Mouse (Mus musculus) brain, embryonic 14.5 days (tissue): ENCODE measurements at regions not wholly inside any gene's neighbourhood (a gene's known extent, or its start where the extent isn't known, plus 50 kb on each side); places are given as distances from the start of the nearest gene placed in this dataset.

Source experiments
- DNase-seq: peaks from one replicate; pipeline ENCODE4 v3.0.0-alpha.2; 2011; ENCODE audit warnings: low read depth
- CTCF ChIP-seq: fragments of 200-500 bp; IDR thresholded peaks from 2 replicates; pipeline ENCODE4 v1.5.1; 2012; ENCODE audit warnings: inconsistent platforms, mild to moderate bottlenecking, moderate library complexity, borderline replicate concordance; ENCODE audit not compliant: insufficient read depth, insufficient read length; ENCODE audit errors: extremely low read depth
- POLR2A ChIP-seq: fragments of 200-500 bp; IDR thresholded peaks from 2 replicates; pipeline ENCODE4 v1.6.1; 2012; ENCODE audit warnings: mild to moderate bottlenecking, inconsistent platforms, borderline replicate concordance; ENCODE audit not compliant: poor library complexity, insufficient read depth, insufficient read length, severe bottlenecking; ENCODE audit errors: extremely low read depth

DNA sequence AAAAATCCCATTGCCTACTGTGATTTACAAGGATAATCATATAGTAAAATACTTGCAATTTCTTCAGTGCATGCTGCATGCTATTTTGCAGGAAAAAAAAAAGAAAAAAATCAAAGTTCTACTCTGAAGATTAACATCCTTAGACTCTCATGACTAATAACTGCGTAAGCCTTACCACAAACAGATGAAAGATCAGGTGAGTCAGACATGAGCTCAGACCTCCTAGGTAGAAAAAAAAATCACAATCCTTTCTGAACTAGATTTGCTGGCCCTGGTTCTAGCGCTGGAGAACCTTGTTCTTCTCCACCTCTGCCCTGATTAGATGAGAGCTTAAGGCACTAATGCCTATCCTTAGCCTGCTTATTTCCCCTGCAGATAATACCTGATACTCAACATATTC is 96.1 kb upstream of the Snap25 start:
- DNase-seq = no peak
- TF ChIP-seq POLR2A (no peak), CTCF (no peak)

DNA sequence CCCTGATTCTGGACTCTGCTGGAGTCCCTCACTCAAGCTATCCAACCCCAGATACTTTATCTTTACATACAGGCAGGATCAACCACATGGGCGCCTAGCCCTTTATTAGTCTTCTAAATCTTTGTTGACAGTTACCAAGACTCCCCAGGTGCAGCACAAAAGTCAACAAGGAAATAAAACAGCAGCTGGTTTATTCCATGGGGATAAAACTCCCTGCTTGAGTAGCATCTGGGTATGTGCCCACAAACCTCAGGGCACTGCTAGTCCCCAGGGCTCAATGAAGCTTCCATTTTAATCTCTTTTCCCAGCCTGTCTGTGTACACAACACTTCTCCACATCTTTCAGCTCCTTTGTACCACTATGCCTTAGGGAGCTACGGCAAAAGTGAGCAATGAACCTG is 95.1 kb upstream of the Snap25 start:
- TF ChIP-seq CTCF (no peak), POLR2A (no peak)

DNA sequence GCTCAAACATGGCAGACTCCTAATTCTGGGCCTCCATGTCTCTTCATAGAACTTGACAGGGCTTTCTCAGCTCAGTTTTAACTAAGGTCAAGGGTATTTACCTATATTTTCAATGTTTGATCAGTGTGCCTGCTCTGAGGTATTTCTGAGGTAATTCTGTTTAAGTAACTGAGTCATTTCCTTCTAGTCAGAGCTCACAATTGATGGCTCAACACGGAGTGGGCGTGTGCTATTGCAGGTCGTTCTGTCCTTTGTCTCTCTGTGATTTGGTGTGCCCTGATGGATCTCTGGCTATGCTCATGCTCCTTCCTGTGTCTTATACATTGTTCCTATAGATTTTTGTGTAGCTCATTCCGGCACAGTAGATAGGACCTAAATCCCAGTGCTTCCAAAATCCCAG is 92.9 kb upstream of the Snap25 start:
- DNase-seq = no peak
- no peak for TF ChIP-seq CTCF

More for the DNA sequence above, 95.1 kb upstream of the Snap25 start:
- DNase-seq = no peak

DNA sequence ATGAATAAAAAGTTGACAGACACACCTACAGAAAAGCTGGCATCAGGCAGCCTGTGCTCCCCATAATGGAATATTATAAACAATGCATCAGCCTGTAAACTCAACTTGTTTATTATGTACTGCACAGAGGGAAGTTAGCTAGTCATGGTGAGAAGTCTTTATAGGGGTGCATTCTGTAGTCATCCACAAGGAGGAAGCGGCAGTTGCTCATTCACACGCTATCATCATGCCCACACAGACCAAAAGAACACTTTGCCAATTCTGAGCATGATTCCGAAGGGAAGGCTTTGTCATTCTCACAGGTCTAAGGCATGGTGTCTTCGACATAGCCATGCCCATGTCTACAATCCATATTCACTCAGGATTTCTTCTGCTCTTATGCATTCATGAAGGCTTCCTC is 92.3 kb upstream of the Snap25 start:
- DNase-seq = no peak
- TF ChIP-seq POLR2A (no peak), CTCF (no peak)

DNA sequence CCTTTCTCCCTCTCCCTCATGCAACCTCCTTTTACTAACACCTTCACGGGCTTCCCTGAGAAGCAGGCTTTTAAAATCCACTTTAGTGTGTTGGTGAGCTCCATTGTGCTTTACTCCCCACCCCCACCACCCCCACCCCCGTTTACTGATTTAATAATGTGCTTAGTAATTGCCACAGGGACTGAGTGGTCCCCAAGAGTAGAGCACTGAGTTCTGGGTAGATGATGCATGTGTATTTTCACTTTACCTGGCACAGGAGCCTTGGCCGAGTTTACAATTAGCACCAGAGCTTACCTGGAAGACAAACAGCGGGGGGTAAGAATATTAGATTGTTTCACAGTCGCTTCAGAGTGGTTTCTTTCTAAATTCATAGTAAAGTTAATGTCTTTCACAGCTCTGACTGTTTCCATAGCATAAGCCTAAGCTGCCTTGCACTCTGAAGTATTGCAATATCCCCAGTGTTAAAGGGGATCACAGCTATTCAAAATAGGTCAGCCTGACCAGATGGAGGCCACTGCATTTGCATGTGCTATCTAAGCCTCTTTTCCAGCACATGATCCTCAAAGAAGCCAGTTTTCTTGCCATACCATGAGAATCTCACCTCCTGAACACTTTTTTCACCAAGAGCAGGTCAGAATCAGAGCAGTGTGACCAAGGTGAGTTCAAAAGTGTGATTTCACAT is 89.3 kb upstream of the Snap25 start:
- no peak for TF ChIP-seq CTCF
- no peak for TF ChIP-seq POLR2A
- DNase-seq = peak; percentile 9

DNA sequence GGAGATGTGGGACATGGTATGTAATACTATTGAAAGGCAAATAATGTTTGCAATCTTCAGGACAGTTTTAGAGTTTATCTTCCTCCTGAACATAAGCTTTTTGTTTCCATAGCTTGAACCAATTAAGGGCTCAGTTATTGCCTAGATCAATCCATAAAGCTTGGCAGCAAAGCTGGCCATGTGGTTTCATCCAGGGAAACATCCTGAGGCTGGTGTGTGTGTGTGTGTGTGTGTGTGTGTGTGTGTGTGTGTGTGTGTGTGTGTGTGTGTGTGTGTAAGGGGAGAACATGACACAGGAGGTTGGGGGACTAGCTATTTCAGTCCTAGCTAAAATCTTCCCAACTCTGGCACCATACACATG is 88.8 kb upstream of the Snap25 start:
- no peak for TF ChIP-seq CTCF
- no peak for TF ChIP-seq POLR2A
- DNase-seq = peak; percentile 21

DNA sequence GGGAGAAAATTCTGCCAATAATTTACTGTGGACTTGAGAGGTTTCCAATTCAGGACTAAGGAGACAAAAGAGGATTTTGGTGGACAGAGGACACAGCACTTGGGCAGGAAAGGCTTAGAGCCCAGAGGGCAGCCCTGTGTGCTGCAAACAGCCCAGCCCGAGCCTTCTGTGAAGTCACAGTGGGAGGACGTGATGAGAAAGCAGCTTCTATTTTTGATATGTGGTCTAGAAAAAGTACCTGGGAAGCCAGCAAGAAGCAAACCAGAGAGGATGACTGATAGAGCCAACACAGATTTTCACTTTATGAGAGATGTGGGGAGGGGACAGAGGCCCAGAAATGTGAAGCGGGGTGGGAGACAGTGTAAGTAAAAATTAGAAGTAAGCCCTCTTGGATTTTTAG is 66.3 kb upstream of the Snap25 start:
- DNase-seq = no peak
- TF ChIP-seq POLR2A (no peak), CTCF (no peak)

DNA sequence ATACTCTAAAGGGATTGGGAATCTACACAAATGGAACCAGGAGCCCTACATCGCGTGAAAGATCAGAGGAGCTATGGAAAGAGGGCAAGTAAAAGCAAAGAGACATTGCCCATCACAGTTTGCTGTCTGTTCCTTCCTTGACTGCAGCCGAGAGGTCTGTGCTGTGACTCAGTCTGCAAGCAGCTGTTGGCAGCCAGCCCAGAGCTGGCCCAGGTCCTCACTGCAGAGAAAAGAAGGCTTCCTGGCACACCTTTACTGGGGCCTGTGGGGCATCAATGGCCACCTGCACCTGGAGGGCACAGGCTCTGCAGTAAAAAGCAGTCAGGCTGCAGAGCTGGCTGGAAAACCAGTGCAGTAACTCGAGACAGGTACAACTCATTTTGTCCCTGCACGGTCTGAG is 64.6 kb upstream of the Snap25 start:
- TF ChIP-seq POLR2A = no peak
- TF ChIP-seq CTCF = no peak
- peak; percentile 61 for DNase-seq

DNA sequence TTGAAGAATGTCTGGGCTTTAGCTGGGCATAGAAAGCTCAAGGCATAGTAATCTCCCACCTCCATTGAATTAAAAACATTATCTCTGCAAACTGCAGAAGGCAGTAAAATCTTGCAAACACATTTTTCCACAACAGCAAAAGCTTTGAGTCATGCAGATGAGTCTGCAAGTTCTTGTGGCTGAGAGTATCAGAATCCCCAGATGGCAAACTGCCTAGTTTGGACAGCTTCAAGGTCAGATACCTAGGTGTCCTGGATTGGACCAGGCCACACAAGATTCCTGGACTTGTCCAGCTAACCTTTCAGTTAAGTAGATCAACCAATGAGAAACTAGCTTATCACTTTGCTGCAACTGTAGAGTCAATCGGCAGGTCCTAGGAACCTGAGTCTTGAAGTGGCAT is 62.5 kb upstream of the Snap25 start:
- TF ChIP-seq CTCF (no peak), POLR2A (no peak)
- DNase-seq = no peak

DNA sequence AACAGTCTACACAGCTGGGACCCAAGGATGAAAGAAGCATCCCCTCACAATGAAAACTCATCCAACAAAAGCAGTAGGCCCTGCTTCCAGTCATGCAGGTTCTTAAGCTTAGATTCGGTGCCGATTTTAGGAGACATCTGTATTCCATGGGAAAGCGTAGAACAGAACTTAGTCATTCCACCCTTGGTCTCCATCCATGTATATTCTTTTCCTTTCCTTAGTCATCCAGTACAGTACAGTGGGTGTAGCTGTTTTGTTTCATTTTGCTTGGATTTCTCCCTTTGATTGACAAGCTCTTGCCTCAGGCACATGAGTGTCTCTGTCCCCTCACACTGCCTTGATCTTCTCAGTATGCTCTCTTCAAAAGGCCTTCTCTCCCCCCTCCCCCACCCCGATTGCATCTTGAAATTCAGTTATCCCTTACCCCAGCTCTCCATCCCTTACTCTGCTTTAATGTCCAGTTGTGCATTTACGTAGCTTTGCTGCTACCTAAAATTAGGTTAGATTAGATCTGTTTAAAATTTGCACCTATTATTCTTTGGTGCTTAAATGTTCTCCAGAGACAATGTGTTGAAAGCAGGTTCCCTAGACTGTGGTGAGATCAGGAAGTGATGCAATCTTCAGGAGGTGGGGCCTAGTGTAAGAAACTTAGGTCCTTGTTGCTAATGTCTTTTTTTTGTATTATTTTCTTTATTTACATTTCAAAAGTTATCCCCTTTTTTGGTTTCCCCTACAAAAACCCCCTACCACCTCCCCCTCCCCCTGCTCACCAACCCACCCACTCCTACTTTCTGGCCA is 60.8 kb upstream of the Snap25 start:
- DNase-seq = peak; percentile 14
- TF ChIP-seq CTCF = no peak
- no peak for TF ChIP-seq POLR2A
